Mouse (Mus musculus): ENCODE measurements around the gene Ehd4. TPM values are rescaled to one million over a fixed set of nuclear protein-coding genes. Genes with fewer than 3 reads are reported as not detected.

The Ehd4 gene
- polyA plus RNA-seq, 1 experiment from 2014 or later = 17.2 TPM

GRCm38 (mm10) chr2:120122983-120123382 is 31.4 kb downstream of the Ehd4 start:
- 94% methylated on average over 6 of the region's 6 CpGs for WGBS

GRCm38 (mm10) chr2:120117346-120117745 is 37.1 kb downstream of the Ehd4 start:
- no peak overlapping the region for H3K4me2 ChIP-seq (replicated peaks)
- no peaks in the 10 kb centered on the region for H3K9me3 ChIP-seq (replicated peaks)
- no peaks in the 10 kb centered on the region for H3K36me3 ChIP-seq
- no peak overlapping the region for H3K4me3 ChIP-seq
- no peaks in the 10 kb centered on the region for H3K4me1 ChIP-seq
- no peaks in the 10 kb centered on the region for H3K27me3 ChIP-seq
- H3K27ac ChIP-seq = no peak overlapping the region
- WGBS = 90% methylated on average over 6 of the region's 6 CpGs
- H3K9ac ChIP-seq = no peak overlapping the region
- no peak for ATAC-seq (ENCODE audit: low FRiP score)

More at GRCm38 (mm10) chr2:120122983-120123382, 31.4 kb downstream of the Ehd4 start:
- Histone ChIP-seq H3K4me2 (replicated peaks) (no peak overlapping the region), H3K4me1 (no peaks in the 10 kb centered on the region), H3K27ac (no peak overlapping the region), H3K27me3 (no peaks in the 10 kb centered on the region), H3K36me3 (no peaks in the 10 kb centered on the region), H3K4me3 (no peak overlapping the region), H3K9ac (no peak overlapping the region), H3K9me3 (replicated peaks) (no peaks in the 10 kb centered on the region)
- ATAC-seq (ENCODE audit: low FRiP score) = no peak

- Histone ChIP-seq H3K9ac (no peak overlapping the region), H3K27ac (no peak overlapping the region), H3K27me3 (no peaks in the 10 kb centered on the region), H3K4me2 (replicated peaks) (no peak overlapping the region), H3K9me3 (replicated peaks) (no peaks in the 10 kb centered on the region), H3K36me3 (no peaks in the 10 kb centered on the region), H3K4me1 (no peaks in the 10 kb centered on the region), H3K4me3 (no peak overlapping the region)
- ATAC-seq (ENCODE audit: low FRiP score) = no peak
- 83% methylated on average over 1 of the region's 1 CpGs for WGBS
Measured at GRCm38 (mm10) chr2:120116362-120116761, 38.0 kb downstream of the Ehd4 start.

GRCm38 (mm10) chr2:120114977-120115376 is 39.4 kb downstream of the Ehd4 start:
- Histone ChIP-seq H3K9me3 (replicated peaks) (no peaks in the 10 kb centered on the region), H3K27me3 (no peaks in the 10 kb centered on the region), H3K4me3 (no peak overlapping the region), H3K36me3 (no peaks in the 10 kb centered on the region), H3K4me2 (replicated peaks) (no peak overlapping the region), H3K27ac (no peak overlapping the region), H3K4me1 (no peaks in the 10 kb centered on the region), H3K9ac (no peak overlapping the region)
- no peak for ATAC-seq (ENCODE audit: low FRiP score)
- 71% methylated on average over 4 of the region's 4 CpGs for WGBS

GRCm38 (mm10) chr2:120113963-120114362 is 40.4 kb downstream of the Ehd4 start:
- 90% methylated on average over 3 of the region's 3 CpGs for WGBS
- no peaks in the 10 kb centered on the region for H3K4me1 ChIP-seq

GRCm38 (mm10) chr2:120113476-120113875 is 40.9 kb downstream of the Ehd4 start:
- H3K27ac ChIP-seq = no peak overlapping the region
- no peaks in the 10 kb centered on the region for H3K27me3 ChIP-seq
- H3K36me3 ChIP-seq = no peaks in the 10 kb centered on the region
- no peak overlapping the region for H3K4me3 ChIP-seq
- H3K9ac ChIP-seq = no peak overlapping the region
- ATAC-seq (ENCODE audit: low FRiP score) = no peak
- no peaks in the 10 kb centered on the region for H3K4me1 ChIP-seq
- WGBS = 92% methylated on average over 6 of the region's 6 CpGs
- H3K4me2 ChIP-seq (replicated peaks) = no peak overlapping the region
- no peaks in the 10 kb centered on the region for H3K9me3 ChIP-seq (replicated peaks)

More at GRCm38 (mm10) chr2:120113963-120114362, 40.4 kb downstream of the Ehd4 start:
- Histone ChIP-seq H3K4me3 (no peak overlapping the region), H3K9me3 (replicated peaks) (no peaks in the 10 kb centered on the region), H3K4me2 (replicated peaks) (no peak overlapping the region), H3K9ac (no peak overlapping the region), H3K27me3 (no peaks in the 10 kb centered on the region), H3K27ac (no peak overlapping the region), H3K36me3 (no peaks in the 10 kb centered on the region)
- no peak for ATAC-seq (ENCODE audit: low FRiP score)

- Histone ChIP-seq H3K9me3 (replicated peaks) (no peaks in the 10 kb centered on the region), H3K4me2 (replicated peaks) (no peak overlapping the region), H3K9ac (no peak overlapping the region), H3K4me1 (no peaks in the 10 kb centered on the region), H3K4me3 (no peak overlapping the region), H3K27me3 (no peaks in the 10 kb centered on the region), H3K36me3 (no peaks in the 10 kb centered on the region), H3K27ac (no peak overlapping the region)
- 76% methylated on average over 4 of the region's 4 CpGs for WGBS
- ATAC-seq (ENCODE audit: low FRiP score) = no peak
Measured at GRCm38 (mm10) chr2:120111596-120111995, 42.8 kb downstream of the Ehd4 start.

- no peak for ATAC-seq (ENCODE audit: low FRiP score)
- no peaks in the 10 kb centered on the region for H3K4me1 ChIP-seq
- no peaks in the 10 kb centered on the region for H3K36me3 ChIP-seq
- H3K27ac ChIP-seq = no peak overlapping the region
- H3K27me3 ChIP-seq = no peaks in the 10 kb centered on the region
- H3K9ac ChIP-seq = no peak overlapping the region
- WGBS = 80% methylated on average over 3 of the region's 3 CpGs
- no peak overlapping the region for H3K4me2 ChIP-seq (replicated peaks)
- no peak overlapping the region for H3K4me3 ChIP-seq
- no peaks in the 10 kb centered on the region for H3K9me3 ChIP-seq (replicated peaks)
Measured at GRCm38 (mm10) chr2:120111172-120111571, 43.2 kb downstream of the Ehd4 start.

- no peak overlapping the region for H3K9ac ChIP-seq
- H3K4me3 ChIP-seq = no peak overlapping the region
- no peaks in the 10 kb centered on the region for H3K36me3 ChIP-seq
- no peak overlapping the region for H3K4me2 ChIP-seq (replicated peaks)
- no peak for ATAC-seq (ENCODE audit: low FRiP score)
- no peaks in the 10 kb centered on the region for H3K4me1 ChIP-seq
- H3K9me3 ChIP-seq (replicated peaks) = no peaks in the 10 kb centered on the region
- no peak overlapping the region for H3K27ac ChIP-seq
- H3K27me3 ChIP-seq = no peaks in the 10 kb centered on the region
- 85% methylated on average over 4 of the region's 4 CpGs for WGBS
Measured at GRCm38 (mm10) chr2:120108077-120108476, 46.3 kb downstream of the Ehd4 start.

- Histone ChIP-seq H3K27me3 (no peaks in the 10 kb centered on the region), H3K4me2 (replicated peaks) (no peak overlapping the region), H3K9ac (no peak overlapping the region), H3K9me3 (replicated peaks) (no peaks in the 10 kb centered on the region), H3K4me3 (no peak overlapping the region), H3K27ac (no peak overlapping the region), H3K36me3 (no peaks in the 10 kb centered on the region), H3K4me1 (no peaks in the 10 kb centered on the region)
- 88% methylated on average over 2 of the region's 2 CpGs for WGBS
- no peak for ATAC-seq (ENCODE audit: low FRiP score)
Measured at GRCm38 (mm10) chr2:120107446-120107845, 47.0 kb downstream of the Ehd4 start.

- H3K36me3 ChIP-seq = no peaks in the 10 kb centered on the region
- H3K27me3 ChIP-seq = no peaks in the 10 kb centered on the region
- no peak overlapping the region for H3K4me2 ChIP-seq (replicated peaks)
- no peak overlapping the region for H3K4me3 ChIP-seq
- H3K9ac ChIP-seq = no peak overlapping the region
- H3K4me1 ChIP-seq = no peaks in the 10 kb centered on the region
- H3K9me3 ChIP-seq (replicated peaks) = no peaks in the 10 kb centered on the region
- no peak overlapping the region for H3K27ac ChIP-seq
- ATAC-seq (ENCODE audit: low FRiP score) = no peak
- 85% methylated on average over 8 of the region's 8 CpGs for WGBS
Measured at GRCm38 (mm10) chr2:120106397-120106973, 47.9 kb downstream of the Ehd4 start.

GRCm38 (mm10) chr2:120105861-120106260 is 48.5 kb downstream of the Ehd4 start:
- Histone ChIP-seq H3K4me2 (replicated peaks) (no peak overlapping the region), H3K27ac (no peak overlapping the region), H3K4me1 (no peaks in the 10 kb centered on the region), H3K9ac (no peak overlapping the region), H3K36me3 (no peaks in the 10 kb centered on the region), H3K9me3 (replicated peaks) (no peaks in the 10 kb centered on the region), H3K27me3 (no peaks in the 10 kb centered on the region), H3K4me3 (no peak overlapping the region)
- ATAC-seq (ENCODE audit: low FRiP score) = no peak
- 74% methylated on average over 3 of the region's 3 CpGs for WGBS

- no peak overlapping the region for H3K4me3 ChIP-seq
- no peaks in the 10 kb centered on the region; the same call in 1 of the 2 replicates for H3K4me1 ChIP-seq
- H3K9me3 ChIP-seq (replicated peaks) = no peaks in the 10 kb centered on the region
- ATAC-seq (ENCODE audit: low FRiP score) = no peak
- H3K36me3 ChIP-seq = no peaks in the 10 kb centered on the region
- WGBS = 61% methylated on average over 6 of the region's 6 CpGs
- no peak overlapping the region for H3K27ac ChIP-seq
- no peak overlapping the region for H3K4me2 ChIP-seq (replicated peaks)
- no peaks in the 10 kb centered on the region for H3K27me3 ChIP-seq
- no peak overlapping the region for H3K9ac ChIP-seq
Measured at GRCm38 (mm10) chr2:120102881-120103280, 51.5 kb downstream of the Ehd4 start.

All from hindbrain, embryonic 12.5 days (tissue).